Mouse (Mus musculus) testis, adult 2 months (tissue): ENCODE results near the gene Pax7.

Experiments
- CTCF ChIP-seq: fragments of 200-500 bp; IDR thresholded peaks from 2 replicates; pipeline ENCODE4 v1.5.1; 2012; ENCODE audit warnings: low read depth, mild to moderate bottlenecking, inconsistent platforms, low read length, moderate library complexity; ENCODE audit not compliant: control insufficient read depth, insufficient read depth, insufficient replicate concordance
- POLR2A ChIP-seq: fragments of 200-500 bp; IDR thresholded peaks from 2 replicates; pipeline ENCODE4 v1.6.1; 2012; ENCODE audit warnings: low read depth, mild to moderate bottlenecking, inconsistent platforms, low read length, moderate library complexity; ENCODE audit not compliant: control insufficient read depth

DNA sequence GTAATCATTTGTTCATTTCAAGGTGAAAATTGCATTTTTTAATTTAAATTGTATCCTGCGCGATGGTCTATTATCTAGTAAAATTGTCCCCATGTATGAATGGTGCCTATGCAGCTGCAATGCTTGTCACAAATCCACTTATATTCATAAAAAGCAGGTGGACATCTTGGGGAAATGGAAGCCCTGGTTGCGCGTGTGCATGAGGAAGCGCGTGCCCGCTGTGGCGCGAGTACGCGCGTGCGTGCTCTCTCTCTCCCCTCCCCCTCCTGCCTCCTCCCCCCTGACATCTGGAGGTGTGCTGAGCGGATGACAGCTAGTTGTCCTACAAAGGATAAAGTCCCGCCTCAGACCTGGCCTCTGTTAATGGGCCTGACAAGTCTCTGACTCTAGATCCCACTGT is 107.9 kb downstream of the Pax7 start:
- TF ChIP-seq CTCF, result no peak
- TF ChIP-seq POLR2A, result no peak
